Mouse (Mus musculus): ENCODE measurements around the gene Rdh9.
"Not testable (repeated sequence)": the region's sequence is repeated elsewhere in the genome, so short reads cannot be mapped to it uniquely, and the experiment has no call there.

Gene Rdh9

DNA sequence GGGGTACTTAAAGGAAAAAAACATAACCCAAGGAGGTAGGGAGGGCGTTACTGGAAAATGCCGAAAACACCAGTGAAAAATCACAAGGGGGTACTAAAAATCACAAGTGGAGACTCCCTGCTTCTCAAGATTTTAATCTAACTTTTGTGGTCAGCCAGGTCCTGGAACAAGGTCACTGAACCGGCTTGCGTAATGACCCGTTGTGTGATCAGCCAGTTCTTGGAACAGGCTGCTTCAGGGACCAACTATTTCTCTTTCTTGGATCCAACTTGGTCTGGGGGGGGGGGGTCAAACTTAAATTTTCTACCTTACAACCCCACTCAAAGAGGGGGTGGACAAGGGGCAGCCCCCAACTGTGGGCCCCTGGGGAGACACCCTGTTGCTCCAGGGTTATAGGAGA lies 61.6 kb downstream of the Rdh9 start:
- in situ Hi-C loops (cut with MboI; ENCODE audit: low sequenced_read_pairs): not testable (repeated sequence)

GRCm38 (mm10) chr10:127838539-127838938 lies 62.4 kb downstream of the Rdh9 start:
- in situ Hi-C loops (cut with MboI; ENCODE audit: low sequenced_read_pairs): no loop called here

DNA sequence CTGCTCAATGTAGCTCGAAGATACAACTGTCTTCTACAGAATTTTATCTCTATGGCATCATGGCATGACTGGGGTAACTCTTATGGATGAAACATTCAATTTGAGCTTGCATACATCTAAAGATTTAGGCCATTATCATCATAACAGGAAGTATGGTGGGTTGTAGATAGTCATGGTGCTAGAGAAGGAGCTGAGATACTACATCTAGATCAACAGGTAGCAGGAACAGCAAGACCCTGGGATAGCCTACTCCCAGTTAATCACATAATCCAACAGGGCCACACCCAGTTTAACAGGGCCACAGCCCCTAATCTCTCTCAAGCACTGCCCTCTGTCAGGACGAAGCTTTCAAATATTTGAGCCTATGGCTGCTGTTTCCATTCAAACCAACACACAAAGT lies 64.6 kb downstream of the Rdh9 start:
- in situ Hi-C loops (cut with MboI; ENCODE audit: low sequenced_read_pairs): no loop called here
